Mouse (Mus musculus) embryo, embryonic 11.5 days (tissue): ENCODE results near the gene Acat1.

Experiments used
- DNase-seq: peaks from one replicate; pipeline ENCODE4 v3.0.0-alpha.2; 2012; ENCODE audit warnings: low read depth, low spot score

Gene Acat1

GRCm38 (mm10) chr9:53535416-53536320, 74.5 kb downstream of the Acat1 start:
- no peak for DNase-seq
